Mouse (Mus musculus) liver, postnatal 0 days (tissue): ENCODE results near the gene Sdc3.

Experiments
- CTCF ChIP-seq: sonication (generic); IDR thresholded peaks from 2 replicates; pipeline ENCODE4 v1.5.1; 2016; ENCODE audit warnings: antibody characterized with exemption, low read depth
- EP300 ChIP-seq: IDR thresholded peaks from 2 replicates; pipeline ENCODE4 v1.6.1; 2016; ENCODE audit warnings: antibody characterized with exemption, low read depth, mild to moderate bottlenecking

DNA sequence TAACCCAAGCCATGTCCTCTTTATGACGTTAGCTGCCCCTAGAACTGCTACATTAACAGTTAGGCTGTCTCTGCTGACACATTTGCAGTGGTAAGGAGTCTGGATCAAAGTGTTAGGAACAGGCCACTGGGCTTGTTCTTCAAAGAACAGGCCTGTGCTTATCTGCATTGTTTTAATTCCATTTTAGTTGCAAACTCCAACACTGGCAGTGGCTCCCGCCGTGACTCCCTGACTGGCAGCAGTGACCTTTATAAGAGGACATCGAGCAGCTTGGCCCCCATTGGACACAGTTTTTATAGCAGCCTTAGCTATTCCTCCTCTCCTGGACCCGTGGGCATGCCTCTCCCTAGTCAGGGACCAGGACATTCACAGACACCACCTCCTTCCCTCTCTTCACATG lies 38.6 kb upstream of the Sdc3 start:
- TF ChIP-seq EP300, result no peak
- no peak for TF ChIP-seq CTCF
